Mouse (Mus musculus) frontal cortex, postnatal 10 days (tissue): Measurements from ENCODE around the gene Inpp5b.

Experiments used
- DNase-seq, 2 experiments: peaks; one replicate each; pipeline ENCODE4 v3.0.0; 2022; ENCODE audit warnings: low spot score in 2 of 2, mixed read lengths in 1 of 2

Gene Inpp5b

GRCm38 (mm10) chr4:124765802-124766565 is 24.3 kb downstream of the Inpp5b start:
- DNase-seq, result no peak

- DNase-seq, result no peak
Observed at GRCm38 (mm10) chr4:124766566-124766940, 24.9 kb downstream of the Inpp5b start.

DNA sequence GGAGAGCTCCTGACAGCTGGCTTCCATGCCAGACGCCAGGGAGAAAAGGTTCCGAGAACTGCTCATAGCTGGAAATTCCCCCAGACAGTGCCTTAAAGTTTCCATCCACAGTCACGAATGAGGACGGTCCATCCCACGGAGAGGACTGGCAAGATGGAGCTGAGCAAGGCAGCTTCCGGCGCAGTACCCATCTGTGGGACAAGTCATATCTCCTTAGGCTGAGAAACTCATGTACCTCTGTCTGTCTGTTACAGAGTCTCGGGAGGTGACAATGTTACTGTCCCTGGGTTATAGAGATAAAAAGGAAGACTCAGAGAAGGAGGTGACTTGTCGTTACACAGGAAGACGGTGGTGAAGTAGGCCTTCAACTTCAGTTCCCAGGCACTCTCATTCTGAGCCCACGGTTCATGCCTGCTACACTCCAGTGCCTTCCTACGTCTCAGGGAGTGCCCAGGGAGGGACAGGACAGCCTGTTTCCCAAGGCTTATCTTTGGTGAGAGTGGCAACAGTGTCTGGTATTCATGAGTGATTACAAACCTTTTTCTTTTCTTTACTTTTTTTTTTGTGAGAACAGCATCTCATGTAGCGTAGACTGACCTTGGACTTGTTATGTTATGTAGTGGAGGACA is 27.4 kb downstream of the Inpp5b start:
- no peak for DNase-seq

GRCm38 (mm10) chr4:124770624-124771023 is 29.0 kb downstream of the Inpp5b start:
- DNase-seq, result no peak

DNA sequence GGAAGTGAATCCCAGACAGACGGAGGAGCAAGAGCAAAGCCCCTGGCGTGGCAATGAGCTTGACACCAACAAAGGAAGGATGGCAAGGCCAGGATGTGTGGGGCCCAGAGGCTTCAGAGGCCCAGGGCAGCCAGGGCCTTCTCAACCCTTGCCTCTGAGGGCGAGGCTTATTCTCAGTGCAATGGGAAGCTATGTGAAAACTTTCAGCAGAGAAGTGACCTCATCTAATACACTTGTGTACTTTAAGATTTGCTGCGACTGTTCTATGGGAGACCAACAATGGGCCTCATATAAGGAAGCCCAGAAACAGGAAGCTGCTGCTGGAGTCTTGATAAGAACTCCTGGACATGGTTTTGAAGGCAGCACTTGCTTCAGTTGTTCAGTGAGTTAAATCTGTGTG is 30.5 kb downstream of the Inpp5b start:
- DNase-seq, result no peak

GRCm38 (mm10) chr4:124773449-124773848 is 31.8 kb downstream of the Inpp5b start:
- no peak for DNase-seq

GRCm38 (mm10) chr4:124773995-124774394 is 32.3 kb downstream of the Inpp5b start:
- no peak for DNase-seq

- DNase-seq, result no peak
Observed at GRCm38 (mm10) chr4:124774429-124774828, 32.8 kb downstream of the Inpp5b start.

DNA sequence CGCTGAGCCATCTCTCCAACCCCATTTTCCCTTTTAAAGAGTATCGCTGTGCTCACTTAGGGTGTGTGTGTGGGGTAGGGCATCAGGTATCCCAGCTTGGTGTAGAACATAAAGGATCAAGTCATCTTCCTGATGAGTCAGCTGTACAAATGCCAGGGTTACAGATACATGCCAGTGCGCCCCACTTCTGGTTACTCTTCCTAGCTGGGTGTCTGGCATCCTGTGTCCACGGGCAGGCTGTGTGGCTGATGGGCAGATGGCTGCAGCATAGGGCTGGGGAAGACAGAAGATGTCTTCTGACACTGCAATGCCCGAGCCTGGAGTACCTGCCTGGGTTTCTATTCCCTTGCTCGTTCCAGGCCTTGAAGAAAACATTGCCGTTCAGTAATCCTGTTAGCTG is 39.7 kb downstream of the Inpp5b start:
- no peak for DNase-seq

GRCm38 (mm10) chr4:124782395-124782794 is 40.7 kb downstream of the Inpp5b start:
- DNase-seq, result no peak

DNA sequence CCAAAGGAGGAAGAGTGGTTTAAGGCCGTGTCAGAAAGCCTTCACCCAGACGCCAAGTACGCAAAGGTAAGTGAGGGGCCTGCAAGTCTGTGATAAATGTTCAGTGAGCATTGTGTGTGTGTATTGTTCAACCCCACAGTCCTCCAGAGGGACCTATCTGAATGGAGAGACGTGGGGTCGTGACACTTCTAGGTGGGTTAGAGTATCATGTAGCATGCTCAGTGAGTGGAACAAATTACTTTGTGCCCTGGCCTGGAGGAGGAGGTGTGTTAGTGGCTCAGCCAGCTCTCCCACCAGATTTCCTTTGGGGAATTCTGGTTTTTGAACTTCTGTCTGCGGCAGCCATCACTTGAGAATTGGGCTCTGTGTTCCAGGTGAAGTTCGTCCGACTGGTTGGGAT is 42.3 kb downstream of the Inpp5b start:
- no peak for DNase-seq

GRCm38 (mm10) chr4:124790013-124790412 is 48.4 kb downstream of the Inpp5b start:
- no peak for DNase-seq

DNA sequence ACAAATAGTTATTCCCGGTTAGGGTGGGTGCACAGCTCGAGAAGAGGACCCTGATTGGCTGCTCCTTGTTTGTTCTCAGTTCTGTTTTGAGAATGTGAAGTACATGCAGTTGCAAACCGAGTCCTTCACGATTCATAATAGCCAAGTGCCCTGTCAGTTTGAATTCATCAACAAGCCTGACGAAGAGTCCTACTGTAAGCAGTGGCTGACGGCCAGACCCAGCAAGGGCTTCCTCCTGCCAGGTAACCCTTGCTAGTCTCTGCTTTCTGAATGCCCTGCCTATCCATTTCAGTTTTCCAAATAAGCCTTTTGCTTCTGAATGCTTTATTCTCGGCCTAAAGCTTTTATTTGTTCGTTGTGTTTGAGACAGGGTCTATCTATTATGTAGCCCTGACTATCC is 50.5 kb downstream of the Inpp5b start:
- no peak for DNase-seq

DNA sequence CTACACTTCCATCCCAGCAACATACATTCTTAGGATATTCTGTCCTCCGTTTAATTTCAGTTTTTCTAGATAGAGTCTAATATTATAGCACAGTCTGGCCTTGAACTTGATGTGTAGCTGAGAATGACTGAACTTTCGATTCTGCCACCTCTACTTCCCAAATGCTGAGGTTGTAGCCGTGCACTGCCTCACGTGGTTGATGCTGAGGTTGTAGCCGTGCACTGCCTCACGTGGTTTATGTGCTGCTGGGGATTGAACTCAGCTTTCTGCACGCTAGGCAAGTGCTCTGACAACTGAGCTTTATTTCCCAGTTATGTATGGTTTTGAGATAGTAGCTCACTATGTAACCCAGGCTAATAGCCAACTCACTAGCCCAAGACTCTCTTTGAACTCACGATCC is 54.5 kb downstream of the Inpp5b start:
- no peak for DNase-seq

DNA sequence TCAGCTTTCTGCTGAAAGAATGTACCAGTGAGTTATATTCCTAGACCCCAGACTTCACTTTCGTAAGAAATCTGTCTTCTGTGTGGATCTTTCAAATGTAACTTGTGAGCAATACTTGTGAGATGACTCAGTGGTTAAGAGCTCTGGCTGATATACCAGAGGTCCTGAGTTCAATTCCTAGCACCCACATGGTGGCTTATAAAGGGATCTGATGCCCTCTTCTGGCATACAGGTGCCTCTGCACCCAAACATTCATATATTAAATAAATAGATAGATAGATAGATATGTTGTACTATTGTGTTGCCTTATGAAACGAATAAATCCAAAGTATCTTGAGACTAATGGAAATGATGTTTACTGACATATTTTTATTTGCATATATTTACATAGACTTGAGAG is 55.3 kb downstream of the Inpp5b start:
- no peak for DNase-seq

- DNase-seq, result peak; percentile 69 to 84
Observed at GRCm38 (mm10) chr4:124801552-124802308, 60.1 kb downstream of the Inpp5b start, which contains the start of gene Mtf1. TSS of gene Mtf1 (plus strand) at chr4:124802104.

DNA sequence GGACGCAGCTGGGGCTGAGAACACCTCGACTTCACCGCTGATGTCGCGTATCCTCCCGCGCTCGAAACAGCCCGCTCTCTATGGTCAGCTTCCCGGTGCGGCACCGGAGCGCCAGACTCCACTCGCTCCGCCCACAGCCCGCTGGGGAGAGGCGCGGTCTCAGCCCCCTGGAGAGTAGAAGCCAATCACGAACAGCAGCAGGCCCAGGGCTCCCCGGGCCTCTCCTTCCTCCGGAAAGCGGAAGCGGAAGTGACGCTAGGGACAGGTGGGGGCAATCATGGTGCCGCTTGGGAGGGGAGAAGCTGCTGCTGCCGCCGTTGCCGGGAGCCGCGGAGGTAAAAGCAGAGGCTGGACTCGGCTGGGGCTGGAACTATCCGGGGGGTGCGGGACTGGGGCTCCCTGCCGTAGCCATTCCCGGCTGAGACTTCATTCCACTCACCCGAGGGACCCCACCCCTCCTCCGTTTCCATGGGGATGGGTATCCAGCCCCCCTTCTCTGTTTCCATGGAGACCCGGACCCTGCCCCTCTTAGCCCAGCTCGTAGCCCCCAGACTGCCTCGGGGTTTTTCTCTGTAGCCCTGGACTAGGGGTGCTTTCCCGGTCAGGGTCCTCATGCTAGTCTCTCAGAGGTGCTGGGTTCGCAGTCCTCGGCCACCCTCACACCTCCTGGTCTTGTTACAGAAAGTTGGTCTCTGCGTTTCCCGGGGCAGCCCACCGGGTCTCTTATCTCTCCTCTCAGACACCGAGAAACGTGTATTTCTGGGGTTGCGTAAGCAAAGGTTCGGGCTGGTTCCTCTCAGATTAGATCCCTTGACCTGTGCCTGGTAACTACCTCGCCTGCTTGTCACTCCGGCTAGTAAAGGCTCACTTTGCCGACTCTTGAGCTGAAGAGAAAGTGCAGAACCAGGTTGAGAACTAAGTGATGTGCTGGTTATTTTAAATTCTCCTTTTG is 60.9 kb downstream of the Inpp5b start:
- peak; percentile 94 to 95 for DNase-seq

GRCm38 (mm10) chr4:124803406-124803805 is 61.8 kb downstream of the Inpp5b start:
- DNase-seq, result no peak

DNA sequence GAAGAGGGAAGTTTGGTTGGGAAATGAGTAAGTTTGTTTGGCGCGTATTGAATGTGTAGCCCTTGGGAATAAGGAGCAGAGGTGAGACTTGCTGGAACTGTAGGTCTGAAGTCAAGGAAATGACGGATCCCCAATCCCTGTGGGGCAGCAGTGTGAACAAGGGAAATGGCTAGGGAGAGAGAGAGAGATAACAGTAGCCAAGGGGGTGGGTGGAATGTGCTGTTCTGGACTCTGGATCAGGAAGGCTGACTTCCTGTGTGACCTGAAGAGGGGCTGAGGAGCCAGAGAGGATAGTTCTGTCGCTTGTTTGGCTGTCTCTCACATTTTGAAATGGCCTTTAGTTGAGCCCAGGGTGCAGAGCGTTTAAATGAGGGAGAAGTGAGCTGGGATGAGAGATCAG is 66.9 kb downstream of the Inpp5b start:
- no peak for DNase-seq

- no peak for DNase-seq
Observed at GRCm38 (mm10) chr4:124809136-124809883, 67.7 kb downstream of the Inpp5b start.

DNA sequence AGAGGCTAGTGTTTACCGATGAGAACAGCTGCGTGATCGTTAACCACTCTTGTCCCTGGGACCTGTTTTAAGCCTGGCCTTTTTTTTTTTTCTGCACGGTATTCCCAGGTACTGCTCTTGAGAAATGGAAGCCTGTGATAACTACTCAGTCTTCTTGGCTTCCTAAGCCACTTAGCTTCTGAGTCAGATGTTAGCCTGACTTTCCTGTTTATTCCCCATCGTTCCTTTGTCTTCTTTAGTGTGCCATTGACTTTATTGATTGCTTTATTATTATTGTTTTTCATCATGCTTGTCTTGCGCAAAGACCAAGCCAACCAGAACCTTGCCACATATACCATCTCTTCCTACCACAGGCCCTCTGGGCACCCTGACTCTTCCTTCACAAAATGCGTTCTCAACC is 68.4 kb downstream of the Inpp5b start:
- DNase-seq, result no peak
